Mouse (Mus musculus) stomach, postnatal 0 days (tissue): Measurements from ENCODE around the gene Myrfl.

ENCODE experiments used
- CTCF ChIP-seq: IDR thresholded peaks from 2 replicates; pipeline ENCODE4 v1.5.1; 2016; ENCODE audit warnings: antibody characterized with exemption, low read depth, mild to moderate bottlenecking, moderate library complexity
- EP300 ChIP-seq: optimal IDR thresholded peaks from 2 replicates; pipeline ENCODE3; 2016; ENCODE audit warnings: antibody characterized with exemption

- TF ChIP-seq CTCF, result no peak
- no peak for TF ChIP-seq EP300
Measured at GRCm38 (mm10) chr10:116828099-116828498, 68.6 kb downstream of the Myrfl start.
